Mouse (Mus musculus): ENCODE measurements around the gene Tmem209.

The Tmem209 gene

GRCm38 (mm10) chr6:30460750-30461446 lies 48.7 kb downstream of the Tmem209 start:
- peak; percentile 54 for DNase-seq

- peak; percentile 94 for DNase-seq
Observed at GRCm38 (mm10) chr6:30459811-30460749, 49.5 kb downstream of the Tmem209 start.

- DNase-seq: no peak
Observed at GRCm38 (mm10) chr6:30459056-30459747, 50.4 kb downstream of the Tmem209 start.

GRCm38 (mm10) chr6:30458626-30459025 lies 51.0 kb downstream of the Tmem209 start:
- DNase-seq: no peak

GRCm38 (mm10) chr6:30456991-30457390 lies 52.6 kb downstream of the Tmem209 start:
- DNase-seq: no peak

- no peak for DNase-seq
Observed at GRCm38 (mm10) chr6:30439576-30439975, 70.0 kb downstream of the Tmem209 start.

- DNase-seq: no peak
Observed at GRCm38 (mm10) chr6:30437054-30437453, 72.5 kb downstream of the Tmem209 start.

- DNase-seq: no peak
Observed at GRCm38 (mm10) chr6:30436476-30436875, 73.1 kb downstream of the Tmem209 start.

GRCm38 (mm10) chr6:30432461-30433192 lies 77.0 kb downstream of the Tmem209 start:
- no peak for DNase-seq
